Mouse (Mus musculus) lung, postnatal 0 days (tissue): ENCODE data around the gene Ttc25.

ENCODE experiments used
- CTCF ChIP-seq: IDR thresholded peaks from 2 replicates; pipeline ENCODE4 v1.5.1; 2016; ENCODE audit warnings: antibody characterized with exemption, mild to moderate bottlenecking
- EP300 ChIP-seq: IDR thresholded peaks from 2 replicates; pipeline ENCODE4 v1.6.1; 2016; ENCODE audit warnings: antibody characterized with exemption, mild to moderate bottlenecking, control low read depth

DNA sequence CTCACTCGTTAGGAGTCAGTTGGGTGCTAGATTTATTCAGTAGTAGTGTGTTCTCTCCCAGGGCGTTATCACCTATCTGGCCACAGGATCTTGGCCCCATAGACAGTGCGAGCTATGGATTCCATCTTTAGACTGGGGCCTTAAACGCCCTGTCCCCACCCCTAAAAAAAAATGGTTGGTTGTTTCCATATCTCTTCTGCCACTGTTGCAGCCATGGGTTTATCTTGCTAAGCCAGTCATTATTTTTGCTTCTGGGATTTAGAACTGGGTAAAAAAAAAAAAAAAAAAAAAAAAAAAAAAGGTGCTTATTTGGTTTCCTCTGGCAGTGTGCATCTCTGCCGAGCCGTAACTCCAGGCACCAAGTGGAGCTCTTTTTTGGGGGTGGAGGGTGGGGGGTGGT lies 19.3 kb downstream of the Ttc25 start:
- TF ChIP-seq EP300 = no peak
- no peak for TF ChIP-seq CTCF
